Mouse (Mus musculus): ENCODE data around the gene Mbtps1. TPM values are rescaled to one million over a fixed set of nuclear protein-coding genes. Genes with fewer than 3 reads are reported as not detected.
A peak's percentile ranks its signal among the peaks of the same experiment; 100 is the strongest.

Gene Mbtps1
- polyA plus RNA-seq, 1 experiment = 72.7 TPM

DNA sequence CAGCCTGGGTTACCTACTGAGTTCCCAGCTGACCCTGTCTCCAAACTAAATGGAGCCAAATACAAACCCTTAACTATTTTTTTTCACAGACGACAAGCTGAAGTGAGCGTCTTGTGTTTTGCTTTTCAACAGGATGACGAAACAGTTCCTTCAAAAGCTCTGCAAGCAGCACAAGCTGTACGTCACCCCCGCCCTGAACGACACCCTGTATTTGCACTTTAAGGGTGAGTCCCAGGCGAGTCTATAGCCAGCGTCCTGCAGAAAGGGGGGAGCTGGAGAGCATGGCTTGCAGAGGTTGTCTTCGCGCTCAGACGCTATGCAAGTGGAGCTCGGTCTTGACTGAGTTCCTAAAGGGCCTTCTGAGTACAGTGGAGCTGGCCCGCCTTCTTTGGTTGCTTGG lies 20.6 kb upstream of the Mbtps1 start:
- Histone ChIP-seq H3K79me2 (ENCODE audit: control insufficient read depth, insufficient read depth) (peaks cover 5% of the 10 kb centered on the region), H3K27me3 (ENCODE audit: control insufficient read depth, insufficient read depth, insufficient read length) (peaks cover 66% of the 10 kb centered on the region), H3K36me3 (ENCODE audit: control insufficient read depth, insufficient read depth) (no peaks in the 10 kb centered on the region), H3K79me3 (ENCODE audit: low read depth) (no peaks in the 10 kb centered on the region), H3ac (ENCODE audit: control insufficient read depth, insufficient read length, low read depth) (no peak overlapping the region), H3K4me3 (ENCODE audit: insufficient read depth, poor library complexity, severe bottlenecking) (no peak overlapping the region)
- TF ChIP-seq USF1 (IDR thresholded peaks at IDR 0.05; ENCODE audit: low read depth) (no peak), CTCF (IDR thresholded peaks at IDR 0.05; ENCODE audit: control insufficient read depth, insufficient read depth, insufficient read length) (no peak), FOSL1 (IDR thresholded peaks at IDR 0.05; ENCODE audit: insufficient read depth, low read length, poor library complexity, severe bottlenecking) (no peak), MYOG (IDR thresholded peaks at IDR 0.05; ENCODE audit: control insufficient read depth, extremely low read depth, insufficient read length) (no peak), MYOD1 (IDR thresholded peaks at IDR 0.05; ENCODE audit: control insufficient read depth, insufficient read length, low read depth) (no peak), CEBPB (IDR thresholded peaks at IDR 0.05; ENCODE audit: low read depth) (no peak), MAX (IDR thresholded peaks at IDR 0.05) (no peak)

DNA sequence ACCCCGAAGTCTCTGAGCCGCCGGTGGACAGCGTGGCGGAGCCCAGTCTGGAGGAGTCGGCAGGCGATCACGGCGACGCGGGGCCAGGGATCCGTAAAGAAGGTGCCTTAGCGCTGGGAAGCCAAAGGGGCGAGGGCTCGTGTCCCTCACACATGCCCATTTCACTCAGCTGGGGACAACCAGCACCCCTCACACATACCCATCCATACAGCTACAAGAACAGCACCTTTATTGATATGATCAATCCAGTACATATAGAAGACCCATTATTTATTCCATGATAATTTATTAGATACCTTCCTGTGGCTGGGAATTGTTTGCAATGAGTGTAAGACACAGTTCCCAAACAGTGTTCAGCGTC lies 16.8 kb upstream of the Mbtps1 start:
- H3K79me3 ChIP-seq (ENCODE audit: low read depth) = no peaks in the 10 kb centered on the region

DNA sequence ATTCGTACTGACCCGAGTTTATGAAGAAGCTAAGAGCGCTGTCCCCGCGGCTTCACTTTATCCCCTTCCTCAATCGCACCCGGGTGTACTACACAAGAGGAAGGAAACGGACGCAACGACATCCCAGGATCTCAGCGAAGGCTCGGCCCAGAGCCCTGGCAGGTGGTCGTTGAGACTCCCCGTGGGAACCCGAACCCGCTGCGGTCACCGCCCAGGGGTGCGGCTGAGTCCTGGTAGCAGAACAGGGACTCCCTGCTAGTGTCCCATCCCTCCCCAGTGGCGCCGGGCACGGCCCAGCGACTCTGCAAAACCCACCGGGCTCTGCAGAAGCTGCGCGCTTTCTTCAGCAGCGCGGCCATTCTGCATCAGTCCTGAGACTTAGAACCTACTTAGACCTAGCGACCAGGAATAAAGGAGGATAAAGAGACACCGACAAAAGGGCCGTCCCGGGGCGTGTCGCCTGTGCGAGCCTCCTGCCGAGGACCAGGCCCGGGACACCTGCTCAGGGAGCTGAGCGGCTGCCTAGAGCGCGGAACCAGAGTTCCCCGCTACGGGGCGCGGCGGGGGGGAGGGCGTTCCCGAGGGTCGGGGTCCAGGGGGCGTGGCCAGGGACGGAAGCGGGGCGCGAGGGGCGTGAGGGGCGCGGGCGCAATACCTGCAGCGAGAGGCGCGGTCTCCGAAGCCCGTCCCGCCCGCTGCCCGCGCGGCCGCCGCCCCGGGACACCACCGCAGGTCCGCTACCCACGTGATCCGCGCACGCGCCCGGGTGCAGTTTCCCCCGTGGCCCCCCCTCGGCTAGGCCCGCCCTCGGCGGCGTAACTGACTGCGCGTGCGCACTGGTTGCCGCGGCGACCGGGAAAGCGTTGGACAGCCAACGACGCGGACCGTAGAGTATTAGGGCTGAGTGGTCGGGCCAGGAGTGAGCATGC lies 16.2 kb upstream of the Mbtps1 start, which contains the start of the genes Hsdl1 and Dnaaf1:
TSS of gene Hsdl1 (minus strand) at position 747 of the 929 bp plus-strand sequence.
TSS of gene Dnaaf1 (plus strand) at position 799 of the 929 bp plus-strand sequence.
- Histone ChIP-seq H3K27me3 (ENCODE audit: control insufficient read depth, insufficient read depth, insufficient read length) (peaks cover 37% of the 10 kb centered on the region), H3K79me2 (ENCODE audit: control insufficient read depth, insufficient read depth) (peaks cover 11% of the 10 kb centered on the region), H3K79me3 (ENCODE audit: low read depth) (no peaks in the 10 kb centered on the region), H3ac (ENCODE audit: control insufficient read depth, insufficient read length, low read depth) (peak within 1 kb of the TSS; percentile 90), H3K36me3 (ENCODE audit: control insufficient read depth, insufficient read depth) (no peaks in the 10 kb centered on the region), H3K4me3 (ENCODE audit: insufficient read depth, poor library complexity, severe bottlenecking) (peak within 1 kb of the TSS; percentile 53)
- peak; percentile 49 for TF ChIP-seq MAX (IDR thresholded peaks at IDR 0.05)
- TF ChIP-seq CEBPB (IDR thresholded peaks at IDR 0.05; ENCODE audit: low read depth) = no peak
- TF ChIP-seq CTCF (IDR thresholded peaks at IDR 0.05; ENCODE audit: control insufficient read depth, insufficient read depth, insufficient read length) = no peak
- TF ChIP-seq MYOD1 (IDR thresholded peaks at IDR 0.05; ENCODE audit: control insufficient read depth, insufficient read length, low read depth) = no peak
- TF ChIP-seq USF1 (IDR thresholded peaks at IDR 0.05; ENCODE audit: low read depth) = peak; percentile 78
- TF ChIP-seq FOSL1 (IDR thresholded peaks at IDR 0.05; ENCODE audit: insufficient read depth, low read length, poor library complexity, severe bottlenecking) = no peak
- no peak for TF ChIP-seq MYOG (IDR thresholded peaks at IDR 0.05; ENCODE audit: control insufficient read depth, extremely low read depth, insufficient read length)

More for the DNA sequence above, 16.8 kb upstream of the Mbtps1 start:
- Histone ChIP-seq H3K79me2 (ENCODE audit: control insufficient read depth, insufficient read depth) (peaks cover 11% of the 10 kb centered on the region), H3ac (ENCODE audit: control insufficient read depth, insufficient read length, low read depth) (peak overlapping the region; percentile 76), H3K27me3 (ENCODE audit: control insufficient read depth, insufficient read depth, insufficient read length) (peaks cover 44% of the 10 kb centered on the region), H3K4me3 (ENCODE audit: insufficient read depth, poor library complexity, severe bottlenecking) (peak overlapping the region; percentile 53), H3K36me3 (ENCODE audit: control insufficient read depth, insufficient read depth) (no peaks in the 10 kb centered on the region)
- no peak for TF ChIP-seq CEBPB (IDR thresholded peaks at IDR 0.05; ENCODE audit: low read depth)
- TF ChIP-seq FOSL1 (IDR thresholded peaks at IDR 0.05; ENCODE audit: insufficient read depth, low read length, poor library complexity, severe bottlenecking) = no peak
- TF ChIP-seq MAX (IDR thresholded peaks at IDR 0.05) = no peak
- no peak for TF ChIP-seq MYOD1 (IDR thresholded peaks at IDR 0.05; ENCODE audit: control insufficient read depth, insufficient read length, low read depth)
- TF ChIP-seq USF1 (IDR thresholded peaks at IDR 0.05; ENCODE audit: low read depth) = no peak
- no peak for TF ChIP-seq CTCF (IDR thresholded peaks at IDR 0.05; ENCODE audit: control insufficient read depth, insufficient read depth, insufficient read length)
- no peak for TF ChIP-seq MYOG (IDR thresholded peaks at IDR 0.05; ENCODE audit: control insufficient read depth, extremely low read depth, insufficient read length)

DNA sequence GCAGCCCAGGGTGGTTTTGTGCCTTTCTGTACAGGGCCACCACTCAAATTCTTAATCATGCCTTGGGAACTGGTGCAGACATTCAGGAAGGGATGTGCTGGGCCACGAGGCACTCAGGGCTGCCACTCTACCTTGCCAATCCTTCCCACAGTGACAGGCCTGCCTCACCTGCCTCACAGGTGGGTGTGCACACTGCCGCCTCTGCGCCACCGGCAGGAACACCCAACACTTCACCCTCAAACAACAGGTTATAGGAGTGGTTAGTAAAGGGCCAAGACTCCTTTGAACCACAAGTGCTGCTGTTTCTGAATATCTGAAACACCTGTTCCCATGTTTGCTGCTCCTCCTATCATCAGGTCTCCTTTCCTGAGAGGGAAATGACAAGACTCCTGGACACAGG lies 13.9 kb upstream of the Mbtps1 start:
- H3K79me2 ChIP-seq (ENCODE audit: control insufficient read depth, insufficient read depth) = peaks cover 11% of the 10 kb centered on the region
- H3K27me3 ChIP-seq (ENCODE audit: control insufficient read depth, insufficient read depth, insufficient read length) = peaks cover 16% of the 10 kb centered on the region
- H3K36me3 ChIP-seq (ENCODE audit: control insufficient read depth, insufficient read depth) = no peaks in the 10 kb centered on the region
- H3K4me3 ChIP-seq (ENCODE audit: insufficient read depth, poor library complexity, severe bottlenecking) = no peak overlapping the region
- no peak overlapping the region for H3ac ChIP-seq (ENCODE audit: control insufficient read depth, insufficient read length, low read depth)
- H3K79me3 ChIP-seq (ENCODE audit: low read depth) = no peaks in the 10 kb centered on the region
- no peak for TF ChIP-seq CTCF (IDR thresholded peaks at IDR 0.05; ENCODE audit: control insufficient read depth, insufficient read depth, insufficient read length)
- no peak for TF ChIP-seq FOSL1 (IDR thresholded peaks at IDR 0.05; ENCODE audit: insufficient read depth, low read length, poor library complexity, severe bottlenecking)
- no peak for TF ChIP-seq USF1 (IDR thresholded peaks at IDR 0.05; ENCODE audit: low read depth)
- no peak for TF ChIP-seq CEBPB (IDR thresholded peaks at IDR 0.05; ENCODE audit: low read depth)
- TF ChIP-seq MYOD1 (IDR thresholded peaks at IDR 0.05; ENCODE audit: control insufficient read depth, insufficient read length, low read depth) = no peak
- no peak for TF ChIP-seq MYOG (IDR thresholded peaks at IDR 0.05; ENCODE audit: control insufficient read depth, extremely low read depth, insufficient read length)
- no peak for TF ChIP-seq MAX (IDR thresholded peaks at IDR 0.05)

DNA sequence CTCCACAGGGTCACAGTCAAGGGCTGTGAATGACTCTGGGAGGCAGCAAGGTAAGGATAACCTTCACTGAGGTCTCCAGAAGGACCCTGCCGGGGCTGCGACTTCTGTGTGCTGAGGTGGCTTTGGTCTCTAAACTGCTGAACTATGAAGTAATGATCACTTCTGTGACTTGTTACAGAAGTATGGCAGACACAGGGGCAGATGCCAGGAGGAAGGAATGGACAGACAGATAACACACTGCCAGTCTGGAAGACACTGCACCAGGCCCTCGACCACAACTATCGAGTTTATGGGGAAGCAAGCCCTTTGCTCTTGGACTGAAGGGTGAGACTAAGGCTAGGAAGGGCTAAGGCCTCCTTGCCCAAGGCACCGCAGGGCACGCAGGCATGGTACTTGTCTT lies 12.6 kb upstream of the Mbtps1 start:
- Histone ChIP-seq H3K79me2 (ENCODE audit: control insufficient read depth, insufficient read depth) (peaks cover 11% of the 10 kb centered on the region), H3K36me3 (ENCODE audit: control insufficient read depth, insufficient read depth) (no peaks in the 10 kb centered on the region), H3ac (ENCODE audit: control insufficient read depth, insufficient read length, low read depth) (no peak overlapping the region), H3K27me3 (ENCODE audit: control insufficient read depth, insufficient read depth, insufficient read length) (peaks cover 3% of the 10 kb centered on the region), H3K4me3 (ENCODE audit: insufficient read depth, poor library complexity, severe bottlenecking) (no peak overlapping the region), H3K79me3 (ENCODE audit: low read depth) (no peaks in the 10 kb centered on the region)
- TF ChIP-seq CTCF (IDR thresholded peaks at IDR 0.05; ENCODE audit: control insufficient read depth, insufficient read depth, insufficient read length) = no peak
- TF ChIP-seq FOSL1 (IDR thresholded peaks at IDR 0.05; ENCODE audit: insufficient read depth, low read length, poor library complexity, severe bottlenecking) = no peak
- no peak for TF ChIP-seq CEBPB (IDR thresholded peaks at IDR 0.05; ENCODE audit: low read depth)
- no peak for TF ChIP-seq MYOG (IDR thresholded peaks at IDR 0.05; ENCODE audit: control insufficient read depth, extremely low read depth, insufficient read length)
- TF ChIP-seq USF1 (IDR thresholded peaks at IDR 0.05; ENCODE audit: low read depth) = no peak
- TF ChIP-seq MAX (IDR thresholded peaks at IDR 0.05) = no peak
- no peak for TF ChIP-seq MYOD1 (IDR thresholded peaks at IDR 0.05; ENCODE audit: control insufficient read depth, insufficient read length, low read depth)

Measured in C2C12 (cell line).